Mouse (Mus musculus): ENCODE data around the gene Foxc2. TPM values are rescaled to one million over a fixed set of nuclear protein-coding genes. Genes with fewer than 3 reads are reported as not detected.

Foxc2 gene
- polyA plus RNA-seq (2015; fragmentation: Nextera tagmentation; extraction: Ambion mirVana), result 0.12 and 0.14 TPM in 2 replicates

DNA sequence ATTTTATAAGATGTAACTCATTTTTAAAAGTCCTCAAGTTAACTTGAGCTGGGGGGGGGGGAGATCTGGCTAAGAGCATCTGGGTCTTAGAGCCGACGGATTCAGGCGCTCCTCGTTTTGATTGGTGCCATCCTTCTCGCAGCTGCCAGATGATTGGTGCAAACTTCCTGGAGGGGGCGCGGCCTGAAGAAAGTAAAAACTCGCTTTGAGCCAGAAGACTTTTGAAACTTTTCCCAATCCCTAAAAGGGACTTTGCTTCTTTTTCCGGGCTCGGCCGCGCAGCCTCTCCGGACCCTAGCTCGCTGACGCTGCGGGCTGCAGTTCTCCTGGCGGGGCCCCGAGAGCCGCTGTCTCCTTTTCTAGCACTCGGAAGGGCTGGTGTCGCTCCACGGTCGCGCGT is at the start of gene Foxc2:
TSS of gene Foxc2 (plus strand) at position 224 of the 400 bp plus-strand sequence.
- H3K4me1 ChIP-seq (ENCODE audit: control insufficient read depth, insufficient read depth, low read length), result peaks cover 19% of the 10 kb centered on the region; the same call in 1 of the 2 replicates
- H3K4me3 ChIP-seq (replicated peaks; ENCODE audit: low read length), result peak within 1 kb of the TSS; percentile 56
- ATAC-seq (ENCODE audit: insufficient read depth, low FRiP score), result peak; percentile 72; the same call in 1 of the 2 replicates
- H3K4me2 ChIP-seq (ENCODE audit: low read depth, low read length), result peak within 1 kb of the TSS; percentile 96
- peak within 1 kb of the TSS; percentile 66 for H3K9ac ChIP-seq (ENCODE audit: low read length)
- no peaks in the 10 kb centered on the region for H3K9me3 ChIP-seq (replicated peaks; ENCODE audit: control insufficient read depth, low read length)
- peaks cover 69% of the 10 kb centered on the region for H3K27me3 ChIP-seq (ENCODE audit: control insufficient read depth, insufficient read depth, low read length)
- H3K27ac ChIP-seq (ENCODE audit: low read length), result no peak within 1 kb of the TSS
- H3K36me3 ChIP-seq (ENCODE audit: control insufficient read depth, insufficient read depth, low read length), result no peaks in the 10 kb centered on the region
- WGBS, result under 1% methylated on average over 25 of the region's 25 CpGs

DNA sequence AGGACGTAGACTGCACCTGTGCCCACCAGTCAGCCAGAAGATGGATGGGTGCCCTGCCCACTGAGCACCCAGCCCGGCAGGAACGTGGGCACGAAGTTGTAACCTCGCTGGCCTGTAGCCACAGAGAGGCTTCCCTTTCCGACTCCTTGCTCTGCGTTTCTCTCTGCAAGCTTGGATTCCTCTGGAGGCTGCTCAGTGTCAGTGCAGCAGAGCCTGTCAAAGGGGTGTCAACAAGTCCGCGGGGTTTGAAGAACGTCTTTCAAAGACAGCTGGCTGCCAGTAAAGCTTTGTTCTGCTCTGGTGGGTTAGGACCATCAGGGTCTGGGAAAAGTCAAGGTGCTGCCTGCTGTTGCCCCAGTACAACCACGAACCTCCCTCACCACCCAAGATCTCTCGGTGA is 44.5 kb upstream of the Foxc2 start:
- H3K9me3 ChIP-seq (replicated peaks; ENCODE audit: control insufficient read depth, low read length), result no peaks in the 10 kb centered on the region
- ATAC-seq (ENCODE audit: insufficient read depth, low FRiP score), result peak; percentile 32; the same call in 1 of the 2 replicates
- 9% methylated on average over 12 of the region's 12 CpGs for WGBS
- no peaks in the 10 kb centered on the region for H3K36me3 ChIP-seq (ENCODE audit: control insufficient read depth, insufficient read depth, low read length)
- H3K4me2 ChIP-seq (ENCODE audit: low read depth, low read length), result no peak overlapping the region
- peaks cover 19% of the 10 kb centered on the region; the same call in 1 of the 2 replicates for H3K4me1 ChIP-seq (ENCODE audit: control insufficient read depth, insufficient read depth, low read length)
- H3K4me3 ChIP-seq (replicated peaks; ENCODE audit: low read length), result no peak overlapping the region
- H3K9ac ChIP-seq (ENCODE audit: low read length), result peak overlapping the region; percentile 57; the same call in 1 of the 2 replicates
- peaks cover 16% of the 10 kb centered on the region for H3K27me3 ChIP-seq (ENCODE audit: control insufficient read depth, insufficient read depth, low read length)
- peak overlapping the region; percentile 51 for H3K27ac ChIP-seq (ENCODE audit: low read length)

DNA sequence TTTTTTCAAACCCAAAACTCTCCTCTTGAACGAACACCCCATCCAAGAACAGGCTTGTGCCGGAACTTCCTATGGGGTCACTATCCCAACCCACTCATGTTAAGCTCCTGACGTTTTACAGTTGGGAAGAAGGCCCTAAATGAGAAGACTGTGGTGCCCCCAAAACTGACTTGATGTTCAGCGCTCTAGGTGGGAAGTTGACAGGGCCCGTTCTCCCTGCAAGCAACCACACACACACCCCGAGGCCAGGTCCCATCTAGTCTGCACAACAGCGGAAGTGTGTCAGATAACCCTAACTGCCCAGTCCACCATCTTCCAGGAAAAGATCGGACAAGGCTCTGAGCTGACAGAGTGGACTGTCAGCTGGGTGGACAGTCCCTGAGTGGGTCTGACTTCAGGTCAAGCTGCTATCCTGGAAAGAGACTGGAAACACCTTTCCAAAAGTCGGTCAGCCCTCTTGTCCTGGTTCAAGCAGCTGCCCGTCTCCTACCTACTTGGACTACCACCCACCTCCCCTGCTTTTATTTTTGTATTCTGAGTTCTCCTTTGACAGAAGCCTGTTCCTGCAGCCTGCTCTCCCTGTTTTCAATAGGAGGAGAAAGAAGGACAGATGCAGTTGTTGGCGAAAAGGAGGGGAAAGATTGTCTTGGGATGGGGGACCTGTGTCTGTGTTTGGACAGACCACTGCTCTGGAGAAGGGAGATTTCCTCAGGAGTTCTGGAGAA is 43.4 kb upstream of the Foxc2 start:
- ATAC-seq (ENCODE audit: insufficient read depth, low FRiP score), result no peak
- Histone ChIP-seq H3K4me3 (replicated peaks; ENCODE audit: low read length) (peak overlapping the region; percentile 31), H3K36me3 (ENCODE audit: control insufficient read depth, insufficient read depth, low read length) (no peaks in the 10 kb centered on the region), H3K27me3 (ENCODE audit: control insufficient read depth, insufficient read depth, low read length) (peaks cover 27% of the 10 kb centered on the region), H3K4me2 (ENCODE audit: low read depth, low read length) (peak overlapping the region; percentile 69), H3K4me1 (ENCODE audit: control insufficient read depth, insufficient read depth, low read length) (peaks cover 19% of the 10 kb centered on the region; the same call in 1 of the 2 replicates), H3K27ac (ENCODE audit: low read length) (peak overlapping the region; percentile 92), H3K9me3 (replicated peaks; ENCODE audit: control insufficient read depth, low read length) (no peaks in the 10 kb centered on the region), H3K9ac (ENCODE audit: low read length) (peak overlapping the region; percentile 76)
- WGBS, result 29% methylated on average over 11 of the region's 11 CpGs

DNA sequence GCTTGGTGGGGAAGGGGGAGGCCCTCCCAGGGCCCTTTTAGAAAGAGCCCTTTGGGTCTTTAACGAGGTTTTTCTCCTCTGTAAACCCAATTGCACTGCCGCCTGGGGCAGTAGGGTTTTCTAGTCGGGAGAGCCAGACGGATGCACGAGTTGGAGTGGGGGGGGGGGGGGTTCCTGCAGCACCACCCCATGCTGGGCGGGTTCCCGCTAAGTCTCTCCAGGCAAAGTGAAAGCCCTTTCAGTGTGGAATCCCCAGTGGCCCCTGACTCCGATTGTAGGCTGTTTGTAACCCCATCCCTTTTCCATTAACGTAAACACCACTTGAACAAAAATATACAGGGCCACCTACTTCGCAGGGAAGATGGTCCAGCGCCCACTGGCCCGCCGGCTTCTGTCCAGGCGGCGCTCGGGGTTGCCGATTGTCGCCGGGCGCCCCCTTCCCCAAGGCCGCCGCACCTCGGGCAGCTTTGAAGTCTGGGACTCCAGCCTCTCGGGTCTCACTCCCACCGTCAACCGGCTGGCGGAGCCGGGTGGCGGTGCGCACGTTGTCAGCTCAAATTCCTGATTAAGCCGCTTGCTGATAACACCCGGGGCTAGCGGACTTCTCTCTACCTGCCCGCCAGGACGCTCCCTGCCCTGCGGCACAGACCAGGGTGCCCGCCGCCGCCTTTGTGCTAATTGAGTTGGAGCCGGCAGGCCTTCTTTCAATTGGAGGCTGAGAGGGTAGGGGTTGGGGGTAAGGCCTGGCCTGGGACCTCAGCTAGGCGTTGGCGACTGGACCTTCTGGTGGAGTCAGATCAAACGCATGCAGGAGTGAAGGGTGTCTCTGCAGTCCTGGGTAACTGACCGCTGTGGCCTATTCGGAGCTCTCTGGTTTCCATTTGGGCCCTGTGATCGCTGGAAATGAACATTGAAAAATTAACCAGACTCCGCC is 42.5 kb upstream of the Foxc2 start:
- H3K27ac ChIP-seq (ENCODE audit: low read length), result peak overlapping the region; percentile 92
- H3K4me1 ChIP-seq (ENCODE audit: control insufficient read depth, insufficient read depth, low read length), result peaks cover 19% of the 10 kb centered on the region; the same call in 1 of the 2 replicates

DNA sequence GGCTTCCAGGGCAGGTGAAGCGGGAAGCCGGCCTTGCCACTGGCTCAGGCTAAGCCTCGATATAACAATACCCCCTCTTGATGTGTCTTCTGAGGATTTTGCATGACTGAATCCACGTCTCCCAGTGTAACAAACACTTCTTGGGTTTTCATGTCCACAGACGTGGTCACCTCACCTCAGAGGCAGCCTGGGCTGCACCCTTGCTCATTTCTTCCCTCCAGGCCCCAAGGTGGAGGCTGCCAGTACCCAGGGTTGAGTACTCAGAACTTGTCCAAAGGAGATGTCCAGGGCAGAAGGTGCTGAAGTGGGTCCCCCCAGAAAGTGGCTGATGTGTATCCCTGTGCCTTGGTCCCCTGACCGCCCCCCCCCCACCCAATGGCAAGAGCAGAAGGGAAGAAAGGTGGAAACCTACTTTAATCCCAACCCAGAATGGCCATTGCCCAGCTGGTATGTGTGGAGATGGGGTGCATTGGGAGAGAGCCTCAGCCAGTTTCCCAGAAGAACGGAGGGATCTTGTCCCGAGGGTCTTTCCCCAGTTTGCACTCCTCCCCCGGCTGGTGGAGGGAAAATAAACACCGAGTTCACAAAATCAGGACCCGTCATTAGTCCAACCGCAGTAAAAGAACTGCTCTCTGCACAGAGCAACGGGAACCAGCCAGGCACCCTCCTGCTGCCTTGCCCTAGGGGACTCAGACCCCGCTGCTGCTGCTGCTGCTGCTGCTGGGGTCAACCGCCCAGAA is 41.7 kb upstream of the Foxc2 start:
- H3K27me3 ChIP-seq (ENCODE audit: control insufficient read depth, insufficient read depth, low read length), result peaks cover 37% of the 10 kb centered on the region
- no peak for ATAC-seq (ENCODE audit: insufficient read depth, low FRiP score)
- 7% methylated on average over 15 of the region's 15 CpGs for WGBS
- H3K4me2 ChIP-seq (ENCODE audit: low read depth, low read length), result peak overlapping the region; percentile 69
- no peaks in the 10 kb centered on the region for H3K9me3 ChIP-seq (replicated peaks; ENCODE audit: control insufficient read depth, low read length)
- no peaks in the 10 kb centered on the region for H3K36me3 ChIP-seq (ENCODE audit: control insufficient read depth, insufficient read depth, low read length)
- peak overlapping the region; percentile 31 for H3K4me3 ChIP-seq (replicated peaks; ENCODE audit: low read length)
- peaks cover 19% of the 10 kb centered on the region; the same call in 1 of the 2 replicates for H3K4me1 ChIP-seq (ENCODE audit: control insufficient read depth, insufficient read depth, low read length)
- peak overlapping the region; percentile 76 for H3K9ac ChIP-seq (ENCODE audit: low read length)
- peak overlapping the region; percentile 92 for H3K27ac ChIP-seq (ENCODE audit: low read length)

More for the DNA sequence above, 42.5 kb upstream of the Foxc2 start:
- Histone ChIP-seq H3K9me3 (replicated peaks; ENCODE audit: control insufficient read depth, low read length) (no peaks in the 10 kb centered on the region), H3K4me3 (replicated peaks; ENCODE audit: low read length) (peak overlapping the region; percentile 31), H3K36me3 (ENCODE audit: control insufficient read depth, insufficient read depth, low read length) (no peaks in the 10 kb centered on the region), H3K4me2 (ENCODE audit: low read depth, low read length) (peak overlapping the region; percentile 69), H3K27me3 (ENCODE audit: control insufficient read depth, insufficient read depth, low read length) (peaks cover 32% of the 10 kb centered on the region), H3K9ac (ENCODE audit: low read length) (peak overlapping the region; percentile 76)
- ATAC-seq (ENCODE audit: insufficient read depth, low FRiP score), result peak; percentile 31; the same call in 1 of the 2 replicates
- WGBS, result 3% methylated on average over 48 of the region's 48 CpGs

DNA sequence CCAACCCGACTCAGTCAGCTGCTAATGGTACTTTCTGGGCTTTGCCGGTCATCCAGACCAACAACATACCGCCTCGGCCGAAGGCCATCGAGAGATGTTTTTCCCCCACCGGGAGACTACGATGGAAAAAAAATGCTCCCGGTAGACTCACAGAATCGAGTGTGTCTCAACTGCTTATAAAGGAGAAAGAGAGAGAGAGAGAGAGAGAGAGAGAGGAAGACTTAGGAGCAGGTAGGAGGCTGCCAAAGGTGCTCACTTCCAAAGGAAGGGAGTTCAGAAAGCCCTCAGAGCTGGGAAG is 41.2 kb upstream of the Foxc2 start:
- H3K27ac ChIP-seq (ENCODE audit: low read length), result peak overlapping the region; percentile 92
- peak overlapping the region; percentile 76 for H3K9ac ChIP-seq (ENCODE audit: low read length)
- H3K36me3 ChIP-seq (ENCODE audit: control insufficient read depth, insufficient read depth, low read length), result no peaks in the 10 kb centered on the region
- peaks cover 19% of the 10 kb centered on the region; the same call in 1 of the 2 replicates for H3K4me1 ChIP-seq (ENCODE audit: control insufficient read depth, insufficient read depth, low read length)
- H3K9me3 ChIP-seq (replicated peaks; ENCODE audit: control insufficient read depth, low read length), result no peaks in the 10 kb centered on the region
- ATAC-seq (ENCODE audit: insufficient read depth, low FRiP score), result no peak
- WGBS, result 6% methylated on average over 10 of the region's 10 CpGs
- H3K4me3 ChIP-seq (replicated peaks; ENCODE audit: low read length), result peak overlapping the region; percentile 31
- peak overlapping the region; percentile 69 for H3K4me2 ChIP-seq (ENCODE audit: low read depth, low read length)
- peaks cover 39% of the 10 kb centered on the region for H3K27me3 ChIP-seq (ENCODE audit: control insufficient read depth, insufficient read depth, low read length)

DNA sequence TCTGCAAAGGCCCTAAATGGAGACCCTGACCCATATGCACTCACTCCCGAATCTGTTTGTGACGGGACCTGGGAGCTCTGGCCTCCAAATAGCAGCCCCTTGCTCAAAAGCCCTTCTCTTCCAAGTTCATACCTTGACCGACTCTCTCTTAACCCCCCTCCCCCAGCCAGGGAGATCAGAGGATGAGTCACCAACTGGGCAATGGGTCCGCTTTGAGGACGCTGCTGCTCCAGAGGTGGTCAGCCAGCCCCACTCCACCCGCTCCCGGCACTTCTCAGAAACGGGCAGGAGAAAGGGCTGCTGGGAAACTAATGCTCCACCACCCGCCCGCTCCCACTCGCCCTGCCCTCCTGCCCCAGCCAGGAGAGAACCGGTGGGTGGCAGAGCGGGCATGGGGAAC is 40.0 kb upstream of the Foxc2 start:
- 13% methylated on average over 13 of the region's 13 CpGs for WGBS
- H3K36me3 ChIP-seq (ENCODE audit: control insufficient read depth, insufficient read depth, low read length), result no peaks in the 10 kb centered on the region
- H3K4me3 ChIP-seq (replicated peaks; ENCODE audit: low read length), result peak overlapping the region; percentile 31
- H3K4me2 ChIP-seq (ENCODE audit: low read depth, low read length), result peak overlapping the region; percentile 69
- H3K9ac ChIP-seq (ENCODE audit: low read length), result peak overlapping the region; percentile 76
- peaks cover 17% of the 10 kb centered on the region; the same call in 1 of the 2 replicates for H3K4me1 ChIP-seq (ENCODE audit: control insufficient read depth, insufficient read depth, low read length)
- H3K27me3 ChIP-seq (ENCODE audit: control insufficient read depth, insufficient read depth, low read length), result peaks cover 46% of the 10 kb centered on the region
- ATAC-seq (ENCODE audit: insufficient read depth, low FRiP score), result no peak
- H3K27ac ChIP-seq (ENCODE audit: low read length), result peak overlapping the region; percentile 92
- H3K9me3 ChIP-seq (replicated peaks; ENCODE audit: control insufficient read depth, low read length), result no peaks in the 10 kb centered on the region

DNA sequence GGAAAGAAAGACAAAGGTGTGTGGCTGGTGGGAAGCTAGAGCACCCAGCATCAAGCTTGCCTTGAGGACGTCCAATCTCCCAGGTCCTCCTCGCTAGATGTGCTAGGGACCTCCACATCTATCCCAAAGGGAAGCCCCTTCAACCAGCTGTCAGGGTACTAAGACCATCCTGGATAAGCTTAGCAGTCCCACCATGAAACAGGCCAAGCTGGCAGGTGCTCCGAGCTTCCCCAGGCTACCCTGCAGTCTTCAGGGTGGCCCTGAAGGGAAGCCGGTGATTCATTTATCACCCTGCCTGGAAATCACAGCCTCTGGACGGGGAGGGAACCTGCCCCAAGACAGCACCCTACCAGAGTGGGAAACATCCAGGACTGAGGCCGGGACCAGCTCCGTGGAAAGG is 39.4 kb upstream of the Foxc2 start:
- no peaks in the 10 kb centered on the region for H3K36me3 ChIP-seq (ENCODE audit: control insufficient read depth, insufficient read depth, low read length)
- peak overlapping the region; percentile 63 for H3K9ac ChIP-seq (ENCODE audit: low read length)
- 0 out of 2 replicates have a peak, but pooled peaks cover 13% of the 10 kb centered on the region for H3K4me1 ChIP-seq (ENCODE audit: control insufficient read depth, insufficient read depth, low read length)
- H3K9me3 ChIP-seq (replicated peaks; ENCODE audit: control insufficient read depth, low read length), result no peaks in the 10 kb centered on the region
- H3K4me3 ChIP-seq (replicated peaks; ENCODE audit: low read length), result peak overlapping the region; percentile 31
- H3K27ac ChIP-seq (ENCODE audit: low read length), result peak overlapping the region; percentile 92
- H3K27me3 ChIP-seq (ENCODE audit: control insufficient read depth, insufficient read depth, low read length), result peaks cover 45% of the 10 kb centered on the region
- 19% methylated on average over 7 of the region's 7 CpGs for WGBS
- peak overlapping the region; percentile 69 for H3K4me2 ChIP-seq (ENCODE audit: low read depth, low read length)
- no peak for ATAC-seq (ENCODE audit: insufficient read depth, low FRiP score)

Measured in stomach, embryonic 16.5 days (tissue).